In genomic region chr15:100766826-100767225, GRCm38 (mm10) we compare ENCODE assay signal across 22 mouse cellular contexts. TPM values are rescaled to one million over a fixed set of nuclear protein-coding genes. Genes with fewer than 3 reads are reported as not detected.
DNase-seq lines count a peak whose midpoint lies in the region; ATAC-seq and TF ChIP-seq lines count a peak whose summit lies in the region.
"Had no signal": no experiment of that assay in that cellular context is flagged by ENCODE, and none has a peak within 500 bp of the region (broad histone marks: within the 10 kb centered on the region; RNA-seq: fewer than 3 reads in every experiment).

No protein-coding gene starts in this region.

- 65% methylated on average over 9 of the region's 9 CpGs for WGBS in lung, postnatal 0 days

- DNase-seq in left cerebral cortex, adult 2 months (ENCODE audit: extremely low spot score in 1 of 2, low spot score in 2 of 2), result no peak
- DNase-seq in left cerebral cortex, postnatal 10 days (ENCODE audit: extremely low spot score in 1 of 2, low spot score in 2 of 2), result no peak
- peak; percentile 59 for DNase-seq in ovary, adult 18-20 months (ENCODE audit: low spot score)
- DNase-seq in ovary, postnatal 10 days (ENCODE audit: low spot score), result no peak
- DNase-seq in lung, postnatal 0 days (ENCODE audit: low spot score), result peak; percentile 40
- DNase-seq in testis, postnatal 14 days (ENCODE audit: low spot score), result peak; percentile 66
- no peak for DNase-seq in right cerebral cortex, adult 2 months (ENCODE audit: low spot score in 2 of 2)
- DNase-seq: adrenal gland, postnatal 14 days; cerebellum, adult 2 months; cerebellum, postnatal 10 days; embryo, embryonic 11 days; gastrocnemius, postnatal 36 days; heart, adult 11 months; heart, postnatal 36 days had no signal

- H3K27me3 ChIP-seq in lung, postnatal 0 days (replicated peaks; ENCODE audit: insufficient read depth, low read length), result peaks cover 9% of the 10 kb centered on the region
- H3K27me3 ChIP-seq: hindbrain, embryonic 12.5 days; Patski had no signal

- peak overlapping the region; percentile 40; the same call in 1 of the 2 replicates for H3K27ac ChIP-seq in left cerebral cortex, adult 2 months
- H3K27ac ChIP-seq in lung, postnatal 0 days (ENCODE audit: low read length), result no peak overlapping the region
- H3K27ac ChIP-seq: embryonic facial prominence, embryonic 15.5 days; forebrain, embryonic 10.5 days; heart, embryonic 13.5 days; hindbrain, embryonic 12.5 days had no signal

- H3K4me1 ChIP-seq in lung, postnatal 0 days (ENCODE audit: insufficient read depth, low read depth, low read length), result peaks cover 2% of the 10 kb centered on the region; the same call in 1 of the 2 replicates

- intact Hi-C loops in left cerebral cortex, adult 2 months (cut with DNase I), result no loop called here
- intact Hi-C loops in left cerebral cortex, postnatal 10 days (cut with DNase I), result no loop called here

- no peak for TF ChIP-seq CTCF in left cerebral cortex, adult 2 months (IDR thresholded peaks at IDR 0.05)
- TF ChIP-seq CTCF in lung, postnatal 0 days (IDR thresholded peaks at IDR 0.05), result no peak

- no peaks in the 10 kb centered on the region for H3K9me3 ChIP-seq in lung, postnatal 0 days (ENCODE audit: low read length)
- H3K9me3 ChIP-seq: embryonic facial prominence, embryonic 15.5 days; hindbrain, embryonic 12.5 days had no signal

- TF ChIP-seq EP300 in lung, postnatal 0 days (IDR thresholded peaks at IDR 0.05), result no peak

- ATAC-seq in lung, postnatal 0 days, result peak; percentile 30
- ATAC-seq: activated CD4-positive, CD25-positive, alpha-beta regulatory T cell, adult 4 months; forebrain, embryonic 14.5 days; Patski had no signal

- H3K36me3 ChIP-seq in lung, postnatal 0 days (ENCODE audit: insufficient read depth, low read length), result no peaks in the 10 kb centered on the region
- H3K36me3 ChIP-seq: embryonic facial prominence, embryonic 15.5 days; heart, embryonic 13.5 days had no signal

- no peak overlapping the region for H3K9ac ChIP-seq in lung, postnatal 0 days (replicated peaks; ENCODE audit: low read depth)
- H3K9ac ChIP-seq: embryonic facial prominence, embryonic 15.5 days; heart, embryonic 13.5 days; hindbrain, embryonic 12.5 days had no signal

- H3K4me3 ChIP-seq in left cerebral cortex, adult 2 months, result no peak overlapping the region
- H3K4me3 ChIP-seq in lung, postnatal 0 days (ENCODE audit: low read depth, low read length), result no peak overlapping the region
- H3K4me3 ChIP-seq: embryonic facial prominence, embryonic 15.5 days; erythroblast, embryonic 14.5 days; forebrain, embryonic 10.5 days; heart, embryonic 13.5 days; hindbrain, embryonic 12.5 days had no signal

- H3K4me2 ChIP-seq in lung, postnatal 0 days (replicated peaks; ENCODE audit: low read depth, low read length), result no peak overlapping the region
- H3K4me2 ChIP-seq: embryonic facial prominence, embryonic 15.5 days; heart, embryonic 13.5 days; hindbrain, embryonic 12.5 days had no signal

RNA-seq across cellular contexts. Expression of gene Slc4a8, which starts 5.3 kb away (rescaled TPM):
- total RNA-seq in left cerebral cortex, adult 2 months (2021), result 10 to 100 TPM; 78.4 to 79.0 TPM
- 10 to 100 TPM; 84.1 to 84.7 TPM for total RNA-seq in left cerebral cortex, postnatal 10 days (2021)
- polyA plus RNA-seq in lung, postnatal 0 days (2015; fragmentation: Nextera tagmentation; extraction: Ambion mirVana), result 3.9 and 5.5 TPM in 2 replicates

RNA-seq across cellular contexts. Expression of gene Galnt6, which starts 37.6 kb away (rescaled TPM):
- total RNA-seq in left cerebral cortex, adult 2 months (2021), result 1 to 10 TPM; 4.8 to 4.9 TPM
- total RNA-seq in left cerebral cortex, postnatal 10 days (2021), result under 1 TPM; 0.47 to 0.69 TPM
- polyA plus RNA-seq in lung, postnatal 0 days (2015; fragmentation: Nextera tagmentation; extraction: Ambion mirVana), result 1.2 TPM in 2 replicates
- polyA plus RNA-seq: forebrain, embryonic 10.5 days had no signal

Comparison
In these comparisons a context has a peak if more than half of its experiments do, and no peak if none do; other contexts are left out.
1. DNase-seq: peak in ovary, adult 18-20 months (single experiment), lung, postnatal 0 days (single experiment) and testis, postnatal 14 days (single experiment); none in left cerebral cortex, adult 2 months (0 of 2), left cerebral cortex, postnatal 10 days (0 of 2), ovary, postnatal 10 days (single experiment) and right cerebral cortex, adult 2 months (0 of 2).